Mouse (Mus musculus) lung, embryonic 16.5 days (tissue): ENCODE data around the gene Copg1. TPM values are rescaled to one million over a fixed set of nuclear protein-coding genes. Genes with fewer than 3 reads are reported as not detected.

Source experiments
- ATAC-seq: fragments of 200-750 bp; cut with Nextera tagmentation; 2 replicates; pipeline ENCODE4 v1.8.0; 2017; ENCODE audit warnings: low read depth, mild to moderate bottlenecking, moderate library complexity
- H3K27ac ChIP-seq: fragments of 300-500 bp; sonication (generic); 2 replicates; pipeline ENCODE4 v1.5.1; 2014; ENCODE audit warnings: mild to moderate bottlenecking, control low read depth, low read length
- H3K27me3 ChIP-seq: fragments of 300-500 bp; sonication (generic); 2 replicates; pipeline ENCODE4 v1.6.1; 2014; ENCODE audit warnings: low read depth, low read length, mixed read lengths; ENCODE audit not compliant: control insufficient read depth, insufficient read depth
- H3K36me3 ChIP-seq: fragments of 300-500 bp; sonication (generic); 2 replicates; pipeline ENCODE4 v1.6.1; 2014; ENCODE audit warnings: low read length; ENCODE audit not compliant: control insufficient read depth, insufficient read depth
- H3K4me1 ChIP-seq: fragments of 300-500 bp; sonication (generic); replicated peaks from 2 replicates; pipeline ENCODE4 v1.6.1; 2014; ENCODE audit warnings: low read length, mixed read lengths; ENCODE audit not compliant: control insufficient read depth, insufficient read depth
- H3K4me2 ChIP-seq: fragments of 300-500 bp; sonication (generic); 2 replicates; pipeline ENCODE4 v1.6.1; 2014; ENCODE audit warnings: low read depth, low read length, control low read depth
- H3K4me3 ChIP-seq: fragments of 300-500 bp; sonication (generic); 2 replicates; pipeline ENCODE4 v1.5.1; 2014; ENCODE audit warnings: mild to moderate bottlenecking, low read length, control low read depth
- H3K9ac ChIP-seq: fragments of 300-500 bp; sonication (generic); 2 replicates; pipeline ENCODE4 v1.6.1; 2014; ENCODE audit warnings: low read length, control low read depth
- H3K9me3 ChIP-seq: fragments of 300-500 bp; sonication (generic); 2 replicates; pipeline ENCODE4 v1.6.1; 2016; ENCODE audit warnings: low read length; ENCODE audit not compliant: control insufficient read depth
- WGBS: fragments of 180-500 bp; shearing (Covaris S2); extraction: QIAGEN DNeasy Blood & Tissue Kit; methylation state at CpG from one replicate; pipeline ENCODE4 v1.1.7; 2014; 5-methylcytosine and 5-hydroxymethylcytosine counted together
- polyA plus RNA-seq: library from polyadenylated mRNA; unstranded; fragments of >200 nt; fragmentation: Nextera tagmentation; extraction: Ambion mirVana; gene quantifications from 2 replicates; pipeline ENCODE4 v1.2.1, GENCODE M21; 2015

Copg1 gene
- polyA plus RNA-seq, 1 experiment from 2014 or later, result 166 TPM

DNA sequence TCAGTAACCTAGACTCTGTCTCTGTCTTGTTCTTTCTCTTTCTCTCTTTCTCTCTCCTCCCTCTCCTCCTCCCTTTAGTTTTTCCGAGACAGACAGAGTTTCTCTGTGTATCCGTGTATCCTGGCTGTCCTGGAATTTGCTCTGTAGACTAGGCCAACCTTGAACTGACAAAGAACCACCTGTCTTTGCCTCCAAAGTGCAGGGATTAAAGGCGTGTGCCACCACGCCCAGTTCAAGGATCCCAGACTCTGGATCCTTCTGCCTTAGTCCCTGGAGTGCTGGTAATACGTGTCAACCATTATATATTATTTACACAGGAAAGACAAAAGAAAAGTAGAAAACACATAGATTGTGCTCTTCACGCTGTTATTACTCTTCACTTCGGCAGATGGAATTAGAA, 16.4 kb upstream of the Copg1 start:
- Histone ChIP-seq H3K4me3 (no peak overlapping the region), H3K9me3 (peaks cover 3% of the 10 kb centered on the region; the same call in 1 of the 2 replicates), H3K27me3 (no peaks in the 10 kb centered on the region), H3K36me3 (no peaks in the 10 kb centered on the region), H3K4me2 (no peak overlapping the region), H3K9ac (no peak overlapping the region), H3K27ac (no peak overlapping the region), H3K4me1 (peaks cover 3% of the 10 kb centered on the region; the same call in 1 of the 2 replicates)
- no peak for ATAC-seq
- 73% methylated on average over 7 of the region's 7 CpGs for WGBS

DNA sequence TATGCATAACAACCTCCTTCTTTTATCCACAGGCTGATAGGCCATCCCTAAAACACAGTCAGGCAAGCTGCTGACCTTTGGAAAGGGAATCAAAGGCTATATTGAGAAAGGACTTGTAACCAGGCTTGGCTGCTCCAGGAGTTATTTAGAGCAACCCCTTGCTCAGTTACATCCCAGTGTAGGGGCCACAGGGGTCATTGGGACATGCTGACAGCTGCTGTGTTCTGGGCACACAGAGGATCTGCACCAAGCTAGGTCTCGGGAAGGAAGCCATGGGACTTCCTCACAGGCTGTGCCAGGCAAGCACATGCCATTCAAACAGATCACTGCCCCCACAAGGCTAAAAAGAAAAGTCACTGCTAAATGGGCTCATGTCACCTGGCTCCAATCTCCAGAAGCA, 14.5 kb upstream of the Copg1 start:
- 41% methylated on average over 1 of the region's 1 CpGs for WGBS
- Histone ChIP-seq H3K27me3 (no peaks in the 10 kb centered on the region), H3K36me3 (no peaks in the 10 kb centered on the region), H3K9me3 (peaks cover 3% of the 10 kb centered on the region; the same call in 1 of the 2 replicates), H3K4me1 (peaks cover 3% of the 10 kb centered on the region; the same call in 1 of the 2 replicates), H3K4me3 (no peak overlapping the region), H3K27ac (no peak overlapping the region), H3K4me2 (no peak overlapping the region), H3K9ac (no peak overlapping the region)
- no peak for ATAC-seq

DNA sequence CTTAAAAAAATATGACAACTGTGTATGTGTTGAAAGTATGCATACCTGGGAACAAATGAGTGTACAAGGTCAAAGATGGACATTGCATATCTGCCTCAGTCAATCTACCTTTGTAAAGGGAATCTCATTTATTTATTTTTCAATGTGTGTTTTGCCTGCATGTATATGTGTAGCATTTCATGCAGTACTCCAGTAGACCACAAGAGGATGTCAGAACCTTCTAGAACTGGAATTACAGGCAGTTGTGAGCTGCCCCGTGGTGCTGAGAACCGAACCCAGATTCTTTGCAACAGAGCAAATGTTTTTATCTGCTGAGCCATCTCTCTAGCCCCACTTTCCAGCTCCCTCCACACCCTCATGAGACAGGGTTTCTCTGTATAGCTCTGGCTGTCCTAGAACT, 13.7 kb upstream of the Copg1 start:
- no peaks in the 10 kb centered on the region; the same call in 1 of the 2 replicates for H3K27me3 ChIP-seq
- H3K9me3 ChIP-seq, result peaks cover 3% of the 10 kb centered on the region; the same call in 1 of the 2 replicates
- no peak for ATAC-seq
- H3K4me3 ChIP-seq, result no peak overlapping the region
- 84% methylated on average over 2 of the region's 2 CpGs for WGBS
- H3K27ac ChIP-seq, result no peak overlapping the region
- no peak overlapping the region for H3K9ac ChIP-seq
- no peak overlapping the region for H3K4me2 ChIP-seq
- no peaks in the 10 kb centered on the region for H3K36me3 ChIP-seq
- H3K4me1 ChIP-seq, result no peaks in the 10 kb centered on the region

DNA sequence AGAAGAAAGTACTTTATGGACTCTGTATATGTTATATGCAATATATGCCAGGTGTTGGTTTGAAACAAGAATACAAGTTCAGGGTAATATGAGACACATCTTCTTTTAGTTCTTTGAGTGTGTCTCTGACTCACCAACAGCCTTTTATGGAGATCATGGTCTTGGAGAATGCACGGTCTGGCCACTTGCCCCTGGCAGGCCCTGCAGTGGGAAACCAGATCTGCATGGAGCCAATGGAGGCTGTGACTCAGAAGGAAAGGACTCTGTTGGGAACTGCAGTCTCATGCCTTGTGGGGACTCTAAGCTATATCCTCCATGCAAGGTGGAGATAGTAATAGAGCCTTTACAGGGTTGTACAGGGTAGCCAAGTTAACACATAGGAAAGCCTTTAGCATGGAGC, 12.5 kb upstream of the Copg1 start:
- Histone ChIP-seq H3K4me3 (no peak overlapping the region), H3K4me1 (no peaks in the 10 kb centered on the region), H3K36me3 (no peaks in the 10 kb centered on the region), H3K4me2 (no peak overlapping the region), H3K9me3 (peaks cover 3% of the 10 kb centered on the region; the same call in 1 of the 2 replicates), H3K27ac (no peak overlapping the region), H3K27me3 (no peaks in the 10 kb centered on the region; the same call in 1 of the 2 replicates), H3K9ac (no peak overlapping the region)
- ATAC-seq, result no peak
- WGBS, result 67% methylated on average over 1 of the region's 1 CpGs

DNA sequence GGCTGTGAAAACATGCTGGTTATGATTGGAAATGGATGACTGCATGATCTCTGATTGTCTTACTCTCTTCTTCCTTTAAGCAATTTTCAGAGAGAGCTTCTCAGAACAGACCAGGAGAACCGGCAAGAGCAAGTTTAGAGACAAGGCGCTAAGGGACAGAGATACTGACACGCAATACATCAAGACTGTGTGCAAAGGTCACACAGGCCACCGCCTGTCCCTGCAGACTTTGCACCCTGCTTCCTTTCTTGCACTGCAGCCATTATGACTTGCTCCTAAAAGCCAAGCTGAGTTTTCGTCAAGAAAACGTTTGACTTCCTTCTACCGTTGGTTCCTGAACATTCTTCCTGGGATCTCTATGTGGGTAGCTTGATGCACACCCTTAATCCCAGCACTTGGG, 12.1 kb upstream of the Copg1 start:
- no peaks in the 10 kb centered on the region for H3K36me3 ChIP-seq
- no peak overlapping the region for H3K4me2 ChIP-seq
- 77% methylated on average over 7 of the region's 7 CpGs for WGBS
- no peak for ATAC-seq
- H3K9ac ChIP-seq, result no peak overlapping the region
- H3K27me3 ChIP-seq, result no peaks in the 10 kb centered on the region; the same call in 1 of the 2 replicates
- H3K4me3 ChIP-seq, result no peak overlapping the region
- H3K4me1 ChIP-seq, result no peaks in the 10 kb centered on the region
- H3K9me3 ChIP-seq, result peaks cover 3% of the 10 kb centered on the region; the same call in 1 of the 2 replicates
- no peak overlapping the region for H3K27ac ChIP-seq

DNA sequence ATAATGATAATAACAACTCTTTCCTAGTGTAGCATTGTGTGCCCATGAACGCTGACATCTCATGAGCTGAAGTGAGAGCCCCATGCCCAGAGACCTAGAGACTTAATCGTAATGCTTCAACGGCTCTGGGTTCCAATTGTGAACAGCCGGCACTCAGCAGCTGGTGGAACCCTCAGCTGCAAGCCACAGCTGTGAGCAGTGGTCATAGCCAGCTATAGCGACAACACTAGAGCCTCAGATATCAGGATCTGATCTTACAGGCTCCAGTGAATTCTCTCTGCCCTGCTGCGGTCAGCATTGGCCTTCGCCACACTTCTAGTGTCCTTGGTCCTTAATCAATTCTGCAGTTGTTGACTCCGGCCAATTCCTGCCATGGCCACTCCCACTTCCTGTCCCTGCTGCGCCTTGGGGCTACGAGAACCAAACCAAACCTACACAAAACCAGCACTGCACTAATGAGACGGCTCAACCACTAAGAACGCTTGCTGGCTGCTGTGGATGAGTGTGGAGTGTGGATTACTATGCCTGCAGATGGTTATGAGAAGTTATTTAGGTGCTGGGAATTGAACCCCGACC, 11.5 kb upstream of the Copg1 start:
- 63% methylated on average over 13 of the region's 13 CpGs for WGBS

DNA sequence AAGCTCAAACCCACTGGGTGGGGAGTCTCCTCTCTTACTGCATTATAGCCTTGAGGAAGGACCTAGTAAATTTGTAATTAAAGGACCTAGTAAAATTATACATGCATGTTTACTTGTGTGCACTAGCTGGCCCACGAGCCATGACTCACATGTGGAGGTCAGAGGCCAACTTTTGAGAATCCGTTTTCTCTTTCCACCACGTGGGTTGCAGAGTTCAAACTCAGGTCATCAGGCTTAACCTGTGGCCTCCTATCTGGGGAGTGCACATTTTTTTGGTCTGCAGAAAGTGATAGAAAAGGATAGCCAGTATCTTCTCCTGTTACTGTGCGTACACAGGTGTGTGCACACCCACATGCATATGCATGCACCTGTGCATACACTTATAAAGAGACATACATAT, 8.6 kb upstream of the Copg1 start:
- H3K27me3 ChIP-seq, result no peaks in the 10 kb centered on the region; the same call in 1 of the 2 replicates
- no peak overlapping the region for H3K9ac ChIP-seq
- H3K4me1 ChIP-seq, result no peaks in the 10 kb centered on the region
- H3K9me3 ChIP-seq, result peaks cover 2% of the 10 kb centered on the region; the same call in 1 of the 2 replicates
- H3K27ac ChIP-seq, result no peak overlapping the region
- 16% methylated on average over 4 of the region's 4 CpGs for WGBS
- no peaks in the 10 kb centered on the region for H3K36me3 ChIP-seq
- ATAC-seq, result no peak
- H3K4me3 ChIP-seq, result no peak overlapping the region
- no peak overlapping the region for H3K4me2 ChIP-seq

More for the DNA sequence above, 11.5 kb upstream of the Copg1 start:
- peak; percentile 41; the same call in 1 of the 2 replicates for ATAC-seq
- H3K4me3 ChIP-seq, result no peak overlapping the region
- H3K4me1 ChIP-seq, result no peaks in the 10 kb centered on the region
- no peak overlapping the region for H3K9ac ChIP-seq
- H3K27me3 ChIP-seq, result no peaks in the 10 kb centered on the region; the same call in 1 of the 2 replicates
- 0 out of 2 replicates have a peak overlapping the region, but pooled peaks have one; percentile 12 for H3K27ac ChIP-seq
- no peaks in the 10 kb centered on the region for H3K36me3 ChIP-seq
- no peak overlapping the region for H3K4me2 ChIP-seq
- H3K9me3 ChIP-seq, result peaks cover 3% of the 10 kb centered on the region; the same call in 1 of the 2 replicates

DNA sequence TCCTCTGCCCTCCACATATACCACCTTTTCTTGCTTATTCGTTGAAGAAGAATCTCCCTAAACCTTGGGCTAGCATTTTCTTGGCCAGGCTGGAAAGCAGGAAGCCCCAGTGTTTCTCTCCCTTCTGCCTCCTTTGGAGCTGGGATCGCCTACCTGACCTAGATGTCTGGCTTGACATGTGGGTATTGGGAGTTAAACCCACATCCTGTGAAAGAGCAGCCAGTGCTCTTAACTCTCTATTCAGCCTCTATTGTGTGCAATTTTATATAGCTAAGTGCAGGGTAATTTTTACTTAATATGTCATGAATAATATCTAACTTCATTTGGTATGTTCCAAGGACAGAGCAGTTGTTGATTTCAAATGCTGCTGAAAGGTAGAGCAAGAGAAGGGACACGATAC, 8.0 kb upstream of the Copg1 start:
- Histone ChIP-seq H3K27ac (no peak overlapping the region), H3K9me3 (no peaks in the 10 kb centered on the region), H3K27me3 (no peaks in the 10 kb centered on the region; the same call in 1 of the 2 replicates), H3K4me3 (no peak overlapping the region), H3K4me2 (no peak overlapping the region), H3K4me1 (no peaks in the 10 kb centered on the region), H3K36me3 (no peaks in the 10 kb centered on the region), H3K9ac (no peak overlapping the region)
- 64% methylated on average over 3 of the region's 3 CpGs for WGBS
- ATAC-seq, result no peak

DNA sequence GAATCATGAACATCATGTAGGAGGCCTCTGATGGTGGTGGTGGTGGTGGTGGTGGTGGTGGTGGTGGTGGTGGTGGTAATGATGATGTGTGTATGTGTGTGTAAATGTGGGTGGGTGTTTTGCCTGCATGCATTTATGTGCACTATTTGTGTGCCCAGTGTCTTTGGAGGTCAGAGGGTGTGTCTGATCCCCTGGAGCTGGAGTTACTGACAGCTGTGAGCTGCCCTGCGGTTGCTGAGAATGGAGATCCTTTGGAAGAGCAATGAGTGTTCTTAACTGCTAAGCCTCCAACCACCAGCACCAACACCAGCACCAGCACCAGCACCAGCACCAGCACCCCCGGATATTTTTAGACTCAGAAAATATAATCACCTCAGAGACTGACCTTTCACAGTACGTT, 5.4 kb upstream of the Copg1 start:
- Histone ChIP-seq H3K9ac (no peak overlapping the region), H3K27me3 (no peaks in the 10 kb centered on the region; the same call in 1 of the 2 replicates), H3K4me3 (no peak overlapping the region), H3K27ac (no peak overlapping the region), H3K4me2 (no peak overlapping the region), H3K4me1 (peaks cover 2% of the 10 kb centered on the region), H3K9me3 (no peaks in the 10 kb centered on the region), H3K36me3 (no peaks in the 10 kb centered on the region)
- ATAC-seq, result no peak
- 49% methylated on average over 3 of the region's 3 CpGs for WGBS
